Mouse (Mus musculus) heart, embryonic 16.5 days (tissue): ENCODE measurements around the gene Lhfp. TPM values are rescaled to one million over a fixed set of nuclear protein-coding genes. Genes with fewer than 3 reads are reported as not detected.
A peak's percentile ranks its signal among the peaks of the same experiment; 100 is the strongest.

ENCODE experiments used
- ATAC-seq: fragments of 200-750 bp; cut with Nextera tagmentation; replicated peaks from 2 replicates; pipeline ENCODE4 v1.8.0; 2017; ENCODE audit warnings: moderate number of reproducible peaks; ENCODE audit not compliant: insufficient read depth, low FRiP score; ENCODE audit errors: extremely low read depth
- H3K27ac ChIP-seq: fragments of 300-500 bp; sonication (generic); 2 replicates; pipeline ENCODE4 v1.5.1; 2014; ENCODE audit warnings: mild to moderate bottlenecking, low read length, control low read depth, moderate library complexity
- H3K27me3 ChIP-seq: fragments of 300-500 bp; sonication (generic); 2 replicates; pipeline ENCODE4 v1.6.1; 2014; ENCODE audit warnings: low read length, mixed read lengths; ENCODE audit not compliant: control insufficient read depth, insufficient read depth
- H3K36me3 ChIP-seq: fragments of 300-500 bp; sonication (generic); 2 replicates; pipeline ENCODE4 v1.6.1; 2014; ENCODE audit not compliant: control insufficient read depth, insufficient read depth
- H3K4me1 ChIP-seq: fragments of 300-500 bp; sonication (generic); 2 replicates; pipeline ENCODE4 v1.6.1; 2014; ENCODE audit warnings: low read length, mixed read lengths; ENCODE audit not compliant: control insufficient read depth, insufficient read depth
- H3K4me2 ChIP-seq: fragments of 300-500 bp; sonication (generic); 2 replicates; pipeline ENCODE4 v1.6.1; 2014; ENCODE audit warnings: low read depth, mild to moderate bottlenecking, control low read depth, low read length
- H3K4me3 ChIP-seq: fragments of 300-500 bp; sonication (generic); 2 replicates; pipeline ENCODE4 v1.5.1; 2014; ENCODE audit warnings: mild to moderate bottlenecking, control low read depth, low read length
- H3K9ac ChIP-seq: fragments of 300-500 bp; sonication (generic); 2 replicates; pipeline ENCODE4 v1.6.1; 2014; ENCODE audit warnings: low read length, control low read depth
- H3K9me3 ChIP-seq: fragments of 300-500 bp; sonication (generic); replicated peaks from 2 replicates; pipeline ENCODE4 v1.6.1; 2016; ENCODE audit warnings: low read length; ENCODE audit not compliant: control insufficient read depth
- WGBS: fragments of 180-500 bp; shearing (Covaris S2); extraction: QIAGEN DNeasy Blood & Tissue Kit; methylation state at CpG from one replicate; pipeline ENCODE4 v1.1.7; 2014; 5-methylcytosine and 5-hydroxymethylcytosine counted together
- polyA plus RNA-seq: library from polyadenylated mRNA; unstranded; fragments of >200 nt; fragmentation: Nextera tagmentation; extraction: Ambion mirVana; gene quantifications from 2 replicates; pipeline ENCODE4 v1.2.1, GENCODE M21; 2015

Gene Lhfp
- polyA plus RNA-seq, 1 experiment from 2014 or later = 104 TPM

- Histone ChIP-seq H3K9ac (no peak overlapping the region), H3K4me3 (no peak overlapping the region), H3K4me2 (no peak overlapping the region), H3K27ac (no peak overlapping the region), H3K27me3 (no peaks in the 10 kb centered on the region), H3K9me3 (peaks cover 6% of the 10 kb centered on the region), H3K4me1 (no peaks in the 10 kb centered on the region), H3K36me3 (no peaks in the 10 kb centered on the region)
- no peak for ATAC-seq
- WGBS = 88% methylated on average over 6 of the region's 6 CpGs
These were observed 138.6 kb downstream of the Lhfp start for GRCm38 (mm10) chr3:53179936-53180335.

GRCm38 (mm10) chr3:53185439-53185838 is 144.1 kb downstream of the Lhfp start:
- no peaks in the 10 kb centered on the region for H3K27me3 ChIP-seq
- H3K36me3 ChIP-seq = no peaks in the 10 kb centered on the region
- H3K4me1 ChIP-seq = no peaks in the 10 kb centered on the region
- no peak for ATAC-seq
- H3K9me3 ChIP-seq = 0 out of 2 replicates have a peak, but pooled peaks cover 2% of the 10 kb centered on the region
- H3K4me3 ChIP-seq = no peak overlapping the region
- no peak overlapping the region for H3K27ac ChIP-seq
- no peak overlapping the region for H3K9ac ChIP-seq
- no peak overlapping the region for H3K4me2 ChIP-seq
- WGBS = 84% methylated on average over 2 of the region's 2 CpGs

- H3K4me1 ChIP-seq = peaks cover 2% of the 10 kb centered on the region; the same call in 1 of the 2 replicates
- no peak overlapping the region for H3K27ac ChIP-seq
- WGBS = 75% methylated on average over 4 of the region's 4 CpGs
- no peaks in the 10 kb centered on the region for H3K36me3 ChIP-seq
- no peak for ATAC-seq
- no peaks in the 10 kb centered on the region for H3K27me3 ChIP-seq
- H3K9ac ChIP-seq = no peak overlapping the region
- H3K4me3 ChIP-seq = no peak overlapping the region
- H3K9me3 ChIP-seq = no peaks in the 10 kb centered on the region
- H3K4me2 ChIP-seq = no peak overlapping the region
These were observed 152.1 kb downstream of the Lhfp start for GRCm38 (mm10) chr3:53193441-53193840.

- H3K36me3 ChIP-seq = no peaks in the 10 kb centered on the region
- H3K9me3 ChIP-seq = no peaks in the 10 kb centered on the region
- H3K4me1 ChIP-seq = peaks cover 3% of the 10 kb centered on the region; the same call in 1 of the 2 replicates
- 83% methylated on average over 8 of the region's 8 CpGs for WGBS
- H3K27me3 ChIP-seq = no peaks in the 10 kb centered on the region
- no peak overlapping the region for H3K9ac ChIP-seq
- no peak for ATAC-seq
- no peak overlapping the region for H3K4me3 ChIP-seq
- H3K27ac ChIP-seq = no peak overlapping the region
- H3K4me2 ChIP-seq = no peak overlapping the region
These were observed 154.4 kb downstream of the Lhfp start for GRCm38 (mm10) chr3:53195666-53196107.

GRCm38 (mm10) chr3:53200175-53200574 is 158.8 kb downstream of the Lhfp start:
- Histone ChIP-seq H3K4me3 (no peak overlapping the region), H3K36me3 (no peaks in the 10 kb centered on the region), H3K9me3 (no peaks in the 10 kb centered on the region), H3K4me1 (peaks cover 32% of the 10 kb centered on the region), H3K4me2 (no peak overlapping the region), H3K27me3 (no peaks in the 10 kb centered on the region), H3K9ac (no peak overlapping the region), H3K27ac (no peak overlapping the region)
- WGBS = 76% methylated on average over 8 of the region's 8 CpGs
- no peak for ATAC-seq

GRCm38 (mm10) chr3:53200853-53201252 is 159.5 kb downstream of the Lhfp start:
- no peak for ATAC-seq
- 50% methylated on average over 10 of the region's 10 CpGs for WGBS
- H3K27me3 ChIP-seq = no peaks in the 10 kb centered on the region
- H3K4me2 ChIP-seq = no peak overlapping the region
- no peak overlapping the region for H3K9ac ChIP-seq
- H3K4me3 ChIP-seq = no peak overlapping the region
- H3K36me3 ChIP-seq = no peaks in the 10 kb centered on the region
- peaks cover 38% of the 10 kb centered on the region for H3K4me1 ChIP-seq
- peak overlapping the region; percentile 6; the same call in 1 of the 2 replicates for H3K27ac ChIP-seq
- H3K9me3 ChIP-seq = no peaks in the 10 kb centered on the region

- Histone ChIP-seq H3K9me3 (no peaks in the 10 kb centered on the region), H3K27ac (peak overlapping the region; percentile 39), H3K36me3 (no peaks in the 10 kb centered on the region), H3K4me1 (peaks cover 37% of the 10 kb centered on the region), H3K27me3 (no peaks in the 10 kb centered on the region), H3K4me3 (no peak overlapping the region), H3K9ac (no peak overlapping the region), H3K4me2 (peak overlapping the region; percentile 21)
- ATAC-seq = no peak
- 48% methylated on average over 10 of the region's 10 CpGs for WGBS
These were observed 160.3 kb downstream of the Lhfp start for GRCm38 (mm10) chr3:53201670-53202069.

GRCm38 (mm10) chr3:53202184-53202583 is 160.9 kb downstream of the Lhfp start:
- ATAC-seq = no peak
- WGBS = 24% methylated on average over 6 of the region's 6 CpGs
- no peaks in the 10 kb centered on the region for H3K36me3 ChIP-seq
- peak overlapping the region; percentile 3; the same call in 1 of the 2 replicates for H3K4me2 ChIP-seq
- H3K4me3 ChIP-seq = no peak overlapping the region
- no peak overlapping the region for H3K9ac ChIP-seq
- peak overlapping the region; percentile 39 for H3K27ac ChIP-seq
- peaks cover 37% of the 10 kb centered on the region for H3K4me1 ChIP-seq
- H3K27me3 ChIP-seq = no peaks in the 10 kb centered on the region
- no peaks in the 10 kb centered on the region for H3K9me3 ChIP-seq

- Histone ChIP-seq H3K9ac (no peak overlapping the region), H3K27me3 (no peaks in the 10 kb centered on the region), H3K4me3 (no peak overlapping the region), H3K27ac (peak overlapping the region; percentile 64; the same call in 1 of the 2 replicates), H3K36me3 (no peaks in the 10 kb centered on the region), H3K4me2 (peak overlapping the region; percentile 3; the same call in 1 of the 2 replicates), H3K9me3 (no peaks in the 10 kb centered on the region), H3K4me1 (peaks cover 37% of the 10 kb centered on the region)
- WGBS = 56% methylated on average over 3 of the region's 3 CpGs
- no peak for ATAC-seq
These were observed 161.4 kb downstream of the Lhfp start for GRCm38 (mm10) chr3:53202698-53203097.
